ENCODE assay signal across 20 mouse cellular contexts in genomic region chr2:120256259-120256658, GRCm38 (mm10).
"Had no signal": no experiment of that assay in that cellular context is flagged by ENCODE, and none has a peak within 500 bp of the region (broad histone marks: within the 10 kb centered on the region; RNA-seq: fewer than 3 reads in every experiment).

No protein-coding gene starts in this region.

- ATAC-seq: forebrain, embryonic 13.5 days; forebrain, embryonic 14.5 days; forebrain, embryonic 15.5 days; forebrain, embryonic 16.5 days; forebrain, postnatal 0 days had no signal

- DNase-seq: cerebellum, adult 8-10 months; cerebellum, adult 9-10 months; cerebellum, adult 9-11 months; cerebellum, postnatal 10 days; cerebellum, postnatal 14 days; cerebellum, postnatal 25 days; cerebellum, postnatal 36 days; embryo, embryonic 11 days; forebrain, postnatal 0 days; gastrocnemius, adult 2 months; gastrocnemius, postnatal 10 days; gastrocnemius, postnatal 14 days; gastrocnemius, postnatal 25 days; gastrocnemius, postnatal 36 days; heart, adult 18-20 months; heart, adult 2 months had no signal
